In genomic region chr14:34309266-34309665, GRCm38 (mm10) we compare ENCODE assay signal across 16 mouse cellular contexts. TPM values are rescaled to one million over a fixed set of nuclear protein-coding genes. Genes with fewer than 3 reads are reported as not detected.
DNase-seq lines count a peak whose midpoint lies in the region; ATAC-seq and TF ChIP-seq lines count a peak whose summit lies in the region.
"Had no signal": no experiment of that assay in that cellular context is flagged by ENCODE, and none has a peak within 500 bp of the region (broad histone marks: within the 10 kb centered on the region; RNA-seq: fewer than 3 reads in every experiment).

No protein-coding gene starts in this region.

- intact Hi-C loops in heart, postnatal 25 days (cut with DNase I): no loop called here

- H3K79me2 ChIP-seq in myocyte (ENCODE audit: control insufficient read depth, insufficient read depth): peaks cover 34% of the 10 kb centered on the region

- no peak for ATAC-seq in heart, embryonic 13.5 days (ENCODE audit: extremely low read depth, insufficient number of reproducible peaks, low FRiP score, low TSS enrichment)
- no peak for ATAC-seq in lung, embryonic 14.5 days (ENCODE audit: insufficient read depth)
- no peak for ATAC-seq in embryonic facial prominence, embryonic 14.5 days (ENCODE audit: low read depth)
- ATAC-seq: forebrain, embryonic 16.5 days had no signal

- H3K4me1 ChIP-seq in heart, embryonic 13.5 days: peaks cover 31% of the 10 kb centered on the region
- no peaks in the 10 kb centered on the region for H3K4me1 ChIP-seq in lung, embryonic 14.5 days (ENCODE audit: insufficient read depth)
- peaks cover 18% of the 10 kb centered on the region for H3K4me1 ChIP-seq in embryonic facial prominence, embryonic 14.5 days (ENCODE audit: control insufficient read depth, insufficient read depth, low read length)

- TF ChIP-seq CTCF in lung, embryonic 14.5 days (IDR thresholded peaks at IDR 0.05; ENCODE audit: low read depth): no peak

- no peak overlapping the region for H3ac ChIP-seq in myocyte (ENCODE audit: control insufficient read depth, insufficient read length)

- no peak for TF ChIP-seq POLR2A in myocyte (IDR thresholded peaks at IDR 0.05; ENCODE audit: insufficient read length, low read depth)

- WGBS in heart, embryonic 13.5 days: 78% methylated on average over 4 of the region's 4 CpGs
- WGBS in lung, embryonic 14.5 days: 80% methylated on average over 4 of the region's 4 CpGs
- 91% methylated on average over 4 of the region's 4 CpGs for WGBS in embryonic facial prominence, embryonic 14.5 days

- peak overlapping the region; percentile 86 for H3K4me3 ChIP-seq in heart, embryonic 13.5 days
- peak overlapping the region; percentile 87; the same call in 1 of the 2 replicates for H3K4me3 ChIP-seq in lung, embryonic 14.5 days (ENCODE audit: low read depth, low read length)
- peak overlapping the region; percentile 94; the same call in 1 of the 2 replicates for H3K4me3 ChIP-seq in embryonic facial prominence, embryonic 14.5 days (ENCODE audit: low read depth, low read length)
- H3K4me3 ChIP-seq in myocyte: peak overlapping the region; percentile 65

- H3K36me3 ChIP-seq in heart, embryonic 13.5 days: peaks cover 7% of the 10 kb centered on the region; the same call in 1 of the 2 replicates
- no peaks in the 10 kb centered on the region for H3K36me3 ChIP-seq in lung, embryonic 14.5 days (ENCODE audit: insufficient read depth)
- H3K36me3 ChIP-seq in embryonic facial prominence, embryonic 14.5 days (ENCODE audit: control insufficient read depth, insufficient read depth, low read length): no peaks in the 10 kb centered on the region
- H3K36me3 ChIP-seq in myocyte (ENCODE audit: control insufficient read depth, insufficient read depth): peaks cover 12% of the 10 kb centered on the region
- H3K36me3 ChIP-seq: neural tube, embryonic 12.5 days had no signal

- peak overlapping the region; percentile 83 for H3K9ac ChIP-seq in heart, embryonic 13.5 days
- no peak overlapping the region for H3K9ac ChIP-seq in lung, embryonic 14.5 days
- H3K9ac ChIP-seq in embryonic facial prominence, embryonic 14.5 days (ENCODE audit: low read depth, low read length): no peak overlapping the region; the same call in 1 of the 2 replicates

- peak overlapping the region; percentile 86 for H3K4me2 ChIP-seq in heart, embryonic 13.5 days
- H3K4me2 ChIP-seq in lung, embryonic 14.5 days: peak overlapping the region; percentile 72
- peak overlapping the region; percentile 65; the same call in 1 of the 2 replicates for H3K4me2 ChIP-seq in embryonic facial prominence, embryonic 14.5 days (ENCODE audit: low read depth, low read length)
- H3K4me2 ChIP-seq in myocyte (ENCODE audit: low read depth): peak overlapping the region; percentile 90

- peak overlapping the region; percentile 97; the same call in 1 of the 2 replicates for H3K27ac ChIP-seq in heart, embryonic 13.5 days (replicated peaks)
- no peak overlapping the region for H3K27ac ChIP-seq in lung, embryonic 14.5 days (ENCODE audit: low read depth)
- H3K27ac ChIP-seq in embryonic facial prominence, embryonic 14.5 days (replicated peaks; ENCODE audit: low read depth, low read length): 0 out of 2 replicates have a peak overlapping the region, but pooled peaks have one; percentile 94

- no peak for DNase-seq in heart, postnatal 25 days (ENCODE audit: low spot score)
- DNase-seq in lung, embryonic 14.5 days: peak; percentile 4
- no peak for DNase-seq in lung, adult 18-20 months
- no peak for DNase-seq in embryonic facial prominence, embryonic 14.5 days (ENCODE audit: low spot score)
- DNase-seq in testis, postnatal 14 days (ENCODE audit: low spot score): no peak
- DNase-seq: thymus, postnatal 4 days had no signal

- H3K9me3 ChIP-seq in heart, embryonic 13.5 days: no peaks in the 10 kb centered on the region
- H3K9me3 ChIP-seq in lung, embryonic 14.5 days (ENCODE audit: low read depth, low read length): no peaks in the 10 kb centered on the region
- no peaks in the 10 kb centered on the region for H3K9me3 ChIP-seq in embryonic facial prominence, embryonic 14.5 days (ENCODE audit: control insufficient read depth, low read length)
- H3K9me3 ChIP-seq: G1E; neural tube, embryonic 12.5 days had no signal

- H3K27me3 ChIP-seq in heart, embryonic 13.5 days (replicated peaks): no peaks in the 10 kb centered on the region
- no peaks in the 10 kb centered on the region for H3K27me3 ChIP-seq in lung, embryonic 14.5 days (ENCODE audit: insufficient read depth, low read length)
- H3K27me3 ChIP-seq in embryonic facial prominence, embryonic 14.5 days (replicated peaks; ENCODE audit: control insufficient read depth, insufficient read depth, low read length): no peaks in the 10 kb centered on the region
- H3K27me3 ChIP-seq in myocyte (ENCODE audit: control insufficient read depth, insufficient read depth, insufficient read length): no peaks in the 10 kb centered on the region
- H3K27me3 ChIP-seq: neural tube, embryonic 12.5 days had no signal

TF ChIP-seq in myocyte, 11 proteins besides CTCF, POLR2A, EP300 and RAD21:
- TF ChIP-seq POLR2AphosphoS2 (IDR thresholded peaks at IDR 0.05; ENCODE audit: insufficient read length, low read depth) (no peak), MAX (IDR thresholded peaks at IDR 0.05; ENCODE audit: low read depth) (no peak), CEBPB (IDR thresholded peaks at IDR 0.05; ENCODE audit: insufficient read depth, poor library complexity, severe bottlenecking) (no peak), TCF3 (IDR thresholded peaks at IDR 0.05; ENCODE audit: insufficient read length, low read depth) (no peak), MYOG (IDR thresholded peaks at IDR 0.05; ENCODE audit: control insufficient read depth in 1 of 3, insufficient read depth in 1 of 3, insufficient read length in 2 of 3, low read depth in 2 of 3) (no peak), REST (IDR thresholded peaks at IDR 0.05; ENCODE audit: insufficient read depth, insufficient read length) (no peak), TCF12 (IDR thresholded peaks at IDR 0.05; ENCODE audit: insufficient read depth, poor library complexity, severe bottlenecking) (no peak), MYOD1 (IDR thresholded peaks at IDR 0.05; ENCODE audit: control insufficient read depth in 1 of 3, insufficient read length in 2 of 3, low read depth in 2 of 3) (no peak), USF1 (IDR thresholded peaks at IDR 0.05; ENCODE audit: low read depth) (no peak), SRF (IDR thresholded peaks at IDR 0.05; ENCODE audit: control insufficient read depth, insufficient read length, low read depth) (no peak)

RNA-seq across cellular contexts. Expression of gene Shld2, which starts 1.0 kb away (rescaled TPM):
- 5.9 and 7.3 TPM in 2 replicates for polyA plus RNA-seq in heart, embryonic 13.5 days (2015; fragmentation: Nextera tagmentation; extraction: Ambion mirVana)
- total RNA-seq in heart, postnatal 25 days (2021): 1 to 10 TPM; 8.3 to 8.4 TPM
- polyA plus RNA-seq in lung, embryonic 14.5 days (2014; fragmentation: Nextera tagmentation; extraction: Ambion mirVana): 9.9 and 10.7 TPM in 2 replicates
- polyA plus RNA-seq in embryonic facial prominence, embryonic 14.5 days (2014; fragmentation: Nextera tagmentation; extraction: Ambion mirVana): 9.8 and 13.5 TPM in 2 replicates
- polyA plus RNA-seq in myocyte (2012; fragmentation: generic; extraction: Trizol): 2.6 TPM

RNA-seq across cellular contexts. Expression of gene Glud1, which starts 1.3 kb away (rescaled TPM):
- polyA plus RNA-seq in heart, embryonic 13.5 days (2015; fragmentation: Nextera tagmentation; extraction: Ambion mirVana): 56.0 and 56.9 TPM in 2 replicates
- 100 to 1,000 TPM; 126 to 142 TPM for total RNA-seq in heart, postnatal 25 days (2021)
- 76.5 and 84.2 TPM in 2 replicates for polyA plus RNA-seq in lung, embryonic 14.5 days (2014; fragmentation: Nextera tagmentation; extraction: Ambion mirVana)
- 72.7 and 78.6 TPM in 2 replicates for polyA plus RNA-seq in embryonic facial prominence, embryonic 14.5 days (2014; fragmentation: Nextera tagmentation; extraction: Ambion mirVana)
- polyA plus RNA-seq in myocyte (2012; fragmentation: generic; extraction: Trizol): 95.8 TPM

RNA-seq across cellular contexts. Expression of gene Fam25c, which starts 46.0 kb away (rescaled TPM):
- polyA plus RNA-seq in heart, embryonic 13.5 days (2015; fragmentation: Nextera tagmentation; extraction: Ambion mirVana): not detected in 2 replicates
- total RNA-seq in heart, postnatal 25 days (2021): not detected
- polyA plus RNA-seq in lung, embryonic 14.5 days (2014; fragmentation: Nextera tagmentation; extraction: Ambion mirVana): not detected in 2 replicates
- polyA plus RNA-seq in embryonic facial prominence, embryonic 14.5 days (2014; fragmentation: Nextera tagmentation; extraction: Ambion mirVana): 13.0 and 40.1 TPM in 2 replicates
- not detected for polyA plus RNA-seq in myocyte (2012; fragmentation: generic; extraction: Trizol)
- total RNA-seq: G1E; layer of hippocampus, adult 8-10 months; megakaryocyte-erythroid progenitor cell, adult 5-6 weeks had no signal
- polyA plus RNA-seq: brain, embryonic 14.5 days; forebrain, embryonic 16.5 days; G1E; gonadal fat pad, adult 2 months; limb, embryonic 11.5 days; neural tube, embryonic 12.5 days had no signal

Comparison
In these comparisons a context has a peak if more than half of its experiments do, and no peak if none do; other contexts are left out.
1. RNA of gene Fam25c, which starts 46.0 kb away (polyA plus RNA-seq): 13.0 to 40.1 TPM in embryonic facial prominence, embryonic 14.5 days; not detected in lung, embryonic 14.5 days, not detected in heart, embryonic 13.5 days and not detected in myocyte (single experiment); every median in the first group is over 10 times any median in the second.
2. Peak in every context shown above with its lines, with median percentiles within 50 percentile points of each other: H3K4me2 ChIP-seq and H3K4me3 ChIP-seq.